Mouse (Mus musculus): ENCODE data around the gene Slc3a2.

Slc3a2 gene

DNA sequence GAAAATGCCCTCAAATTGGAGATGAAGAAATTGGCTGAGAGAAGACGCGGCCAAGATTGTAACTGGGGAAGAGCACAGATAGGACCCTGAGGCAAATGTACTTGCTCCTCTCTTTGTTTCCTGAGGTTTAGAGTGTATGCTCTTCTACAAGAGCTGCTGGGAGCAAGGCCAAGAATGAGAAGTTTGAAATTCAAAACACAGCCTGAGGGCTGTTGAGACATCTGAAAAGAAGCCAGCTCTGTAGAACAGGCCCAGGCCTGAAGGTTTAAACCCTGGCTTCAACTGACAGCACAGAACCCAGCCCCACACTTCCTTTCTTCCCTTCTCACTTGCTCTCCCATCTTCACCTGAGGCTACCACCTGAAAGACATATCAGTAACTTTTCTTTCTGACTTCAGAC is 13.1 kb downstream of the Slc3a2 start:
- no peak for DNase-seq (ENCODE audit: low spot score)

DNA sequence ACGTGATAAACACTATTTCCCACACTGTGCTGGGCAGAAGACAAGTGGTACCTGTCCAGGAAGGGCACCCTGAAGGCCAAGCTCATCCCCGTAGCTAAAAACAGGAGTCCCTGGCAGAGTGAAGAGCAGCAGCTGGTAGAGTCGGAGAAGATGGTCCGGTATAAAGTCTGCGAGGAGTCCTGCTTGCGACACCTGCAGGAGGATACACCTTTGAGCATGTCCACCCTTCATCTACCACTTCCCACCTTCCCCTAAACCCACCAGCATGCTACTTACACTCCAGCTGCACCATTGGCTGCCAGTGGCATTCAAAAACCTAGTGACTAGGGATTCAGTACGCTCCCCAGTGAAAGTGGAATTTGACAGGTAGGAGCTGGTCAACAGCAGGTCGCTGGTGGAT is 14.2 kb downstream of the Slc3a2 start:
- no peak for DNase-seq (ENCODE audit: low spot score)

DNA sequence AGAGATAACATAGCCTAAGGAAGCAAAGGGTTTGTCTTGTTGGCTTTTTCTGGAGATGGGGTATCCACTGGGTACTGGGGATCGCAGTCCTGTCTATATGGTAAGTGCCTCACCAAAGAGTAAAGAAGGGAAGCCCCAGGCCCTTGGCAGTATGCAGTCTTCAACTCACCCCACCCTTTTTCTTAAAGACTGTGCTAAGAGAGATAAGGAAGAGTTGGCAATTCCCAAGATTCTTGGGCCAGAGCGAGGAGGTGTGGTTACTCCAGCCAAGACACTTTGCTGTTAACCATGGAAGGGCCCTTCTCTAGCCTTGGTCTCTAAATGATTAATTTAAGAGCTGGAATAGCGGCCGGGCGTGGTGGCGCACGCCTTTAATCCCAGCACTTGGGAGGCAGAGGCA is 16.2 kb downstream of the Slc3a2 start:
- DNase-seq (ENCODE audit: low spot score), result no peak

DNA sequence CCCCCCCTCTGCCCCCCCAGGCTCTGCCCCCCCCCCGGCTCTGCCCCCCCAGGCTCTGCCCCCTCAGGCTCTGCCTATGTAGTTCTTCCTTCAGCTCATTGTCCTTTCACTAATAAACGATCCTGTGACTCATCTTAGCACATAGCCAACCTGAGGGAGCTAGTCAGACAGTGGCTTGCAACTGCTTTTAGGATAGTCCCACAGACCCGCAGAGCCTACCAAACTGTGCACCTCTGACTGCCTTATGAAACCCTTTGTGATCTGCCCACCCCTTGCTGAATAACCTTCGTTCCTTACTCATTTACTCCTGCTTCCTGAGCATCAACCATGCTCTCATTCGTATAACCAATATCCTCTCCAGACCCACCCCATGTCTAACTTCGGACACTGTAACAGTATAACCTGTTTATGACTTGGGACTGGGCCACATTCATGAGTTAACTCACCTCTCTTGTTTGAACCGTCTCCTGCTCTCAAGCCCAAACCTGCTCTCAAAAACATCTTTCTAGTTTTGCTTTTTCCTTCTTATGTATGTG is 17.0 kb downstream of the Slc3a2 start:
- DNase-seq (ENCODE audit: low spot score), result no peak

DNA sequence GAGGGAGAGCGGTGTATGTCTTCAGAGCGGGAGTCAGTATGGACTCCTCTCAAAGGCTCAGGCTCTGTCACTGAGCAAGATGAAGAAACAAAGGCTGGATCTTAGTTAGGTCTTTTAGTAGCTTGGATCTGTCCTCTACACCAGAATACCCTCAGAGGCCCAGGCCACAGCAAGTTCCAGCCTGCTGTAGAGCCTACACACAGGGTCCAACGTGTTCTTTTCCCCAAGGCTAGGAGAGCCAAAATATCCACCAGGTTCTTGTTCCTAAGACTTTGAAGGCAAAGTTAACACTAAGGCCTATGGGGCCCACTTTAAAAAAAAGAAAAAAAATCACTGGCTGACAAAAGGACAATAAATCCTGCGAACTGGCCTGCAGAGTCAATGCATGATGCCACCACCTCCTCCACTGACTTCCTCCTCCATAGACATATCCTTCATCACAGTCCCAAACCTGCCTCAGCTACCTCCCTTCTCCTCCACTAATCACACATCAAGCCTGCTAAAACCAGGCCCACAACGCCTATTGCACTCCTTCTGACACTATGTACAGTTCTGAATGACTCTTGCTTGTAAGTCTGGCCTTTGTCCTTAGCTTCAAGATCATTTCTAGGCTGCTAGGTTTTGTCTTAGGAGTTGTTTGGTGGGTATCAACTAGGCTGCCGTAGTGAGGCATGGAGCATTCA is 18.0 kb downstream of the Slc3a2 start:
- DNase-seq (ENCODE audit: low spot score), result no peak

DNA sequence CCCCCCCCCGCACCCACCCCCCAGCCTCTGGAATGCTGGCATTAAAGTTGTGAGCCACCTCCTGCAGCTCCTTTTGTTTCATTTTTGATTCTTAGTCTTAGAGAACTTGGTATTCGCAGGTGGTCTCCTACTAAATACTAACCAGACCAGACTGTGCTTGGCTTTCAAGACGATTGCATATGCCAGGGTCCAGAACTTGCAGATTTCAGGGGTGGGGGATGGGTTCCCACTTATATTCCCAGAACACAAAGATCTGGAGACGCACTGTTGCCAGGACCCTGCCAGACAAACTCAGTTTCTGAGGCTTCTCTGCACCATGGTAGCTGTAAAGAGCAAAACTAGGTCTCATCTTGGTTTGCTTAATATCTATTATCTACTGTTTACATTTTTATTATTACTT is 19.6 kb downstream of the Slc3a2 start:
- no peak for DNase-seq (ENCODE audit: low spot score)

DNA sequence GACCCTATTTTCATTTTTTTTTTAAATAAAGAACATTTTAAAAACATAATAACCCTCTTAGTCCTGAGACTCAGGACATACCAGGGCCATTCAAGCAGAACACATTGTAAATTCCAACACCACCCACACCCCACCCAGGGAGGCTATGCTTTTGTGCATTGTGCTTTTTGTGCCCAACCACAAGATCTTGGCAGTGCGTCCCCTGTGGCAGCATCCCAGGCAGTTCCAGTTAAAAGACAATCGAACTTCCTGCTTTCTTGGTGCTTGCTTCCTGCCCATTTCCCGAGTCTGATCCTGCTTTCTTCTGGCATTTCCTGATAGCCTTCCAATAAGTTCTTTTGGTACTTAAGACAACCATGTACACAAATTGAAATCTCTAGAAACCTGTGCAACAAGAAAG is 20.7 kb downstream of the Slc3a2 start:
- no peak for DNase-seq (ENCODE audit: low spot score)

DNA sequence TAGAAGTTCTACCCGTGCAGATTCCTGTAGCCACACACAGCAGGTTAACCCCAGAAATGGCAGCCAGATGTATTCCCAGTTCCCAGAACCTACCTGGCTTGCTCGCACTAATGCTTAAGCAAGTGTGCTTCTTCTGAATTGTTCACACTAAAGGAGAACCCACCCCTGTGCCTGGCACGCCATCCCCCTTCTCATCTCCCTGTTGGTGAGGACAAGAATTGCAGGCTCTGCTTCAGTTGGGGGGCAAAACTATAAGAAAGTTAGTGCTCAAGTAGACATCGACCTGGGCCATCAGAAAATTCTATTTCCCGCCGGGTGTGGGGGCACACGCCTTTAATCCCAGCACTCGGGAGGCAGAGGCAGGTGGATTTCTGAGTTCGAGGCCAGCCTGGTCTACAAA is 23.5 kb downstream of the Slc3a2 start:
- no peak for DNase-seq (ENCODE audit: low spot score)

DNA sequence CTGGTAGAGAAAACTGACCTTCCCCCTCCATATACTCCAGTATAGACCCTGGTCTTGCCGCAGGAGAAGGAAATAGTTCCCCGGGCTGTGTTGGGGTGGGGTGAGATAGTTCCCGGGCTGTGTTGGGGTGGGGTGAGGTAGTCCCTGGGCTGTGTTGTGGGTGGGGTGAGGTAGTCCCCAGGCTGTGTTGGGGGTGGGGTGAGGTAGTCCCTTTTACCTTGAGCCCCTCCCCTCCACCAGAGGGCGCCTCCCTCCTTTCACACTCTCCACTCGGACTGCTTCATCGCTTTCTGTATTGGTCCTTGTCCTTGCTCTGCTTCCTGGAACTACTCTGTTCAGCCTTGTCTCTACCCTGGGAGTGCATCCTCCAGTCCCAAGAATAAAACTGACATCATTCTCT is 27.8 kb downstream of the Slc3a2 start:
- DNase-seq (ENCODE audit: low spot score), result peak; percentile 47

DNA sequence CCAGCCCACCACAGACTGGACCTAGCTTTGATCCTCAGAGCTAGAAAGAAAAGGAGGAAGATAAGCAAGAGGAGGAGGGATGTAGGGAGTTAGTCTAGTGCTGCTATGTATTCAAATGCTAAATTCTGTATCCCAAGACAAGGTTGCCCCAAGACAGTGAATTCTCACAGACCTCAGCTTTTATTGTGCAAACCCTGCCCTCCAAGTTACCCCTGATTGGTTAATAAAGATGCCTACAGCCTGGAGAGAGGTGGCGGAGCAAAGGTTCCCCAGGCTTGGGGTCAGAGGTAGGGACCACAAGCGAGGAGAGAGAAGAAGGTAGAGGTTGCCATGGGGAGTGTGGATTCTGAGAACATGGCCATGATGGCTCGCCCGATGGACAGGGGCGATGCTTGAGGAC is 30.4 kb downstream of the Slc3a2 start:
- no peak for DNase-seq (ENCODE audit: low spot score)

DNA sequence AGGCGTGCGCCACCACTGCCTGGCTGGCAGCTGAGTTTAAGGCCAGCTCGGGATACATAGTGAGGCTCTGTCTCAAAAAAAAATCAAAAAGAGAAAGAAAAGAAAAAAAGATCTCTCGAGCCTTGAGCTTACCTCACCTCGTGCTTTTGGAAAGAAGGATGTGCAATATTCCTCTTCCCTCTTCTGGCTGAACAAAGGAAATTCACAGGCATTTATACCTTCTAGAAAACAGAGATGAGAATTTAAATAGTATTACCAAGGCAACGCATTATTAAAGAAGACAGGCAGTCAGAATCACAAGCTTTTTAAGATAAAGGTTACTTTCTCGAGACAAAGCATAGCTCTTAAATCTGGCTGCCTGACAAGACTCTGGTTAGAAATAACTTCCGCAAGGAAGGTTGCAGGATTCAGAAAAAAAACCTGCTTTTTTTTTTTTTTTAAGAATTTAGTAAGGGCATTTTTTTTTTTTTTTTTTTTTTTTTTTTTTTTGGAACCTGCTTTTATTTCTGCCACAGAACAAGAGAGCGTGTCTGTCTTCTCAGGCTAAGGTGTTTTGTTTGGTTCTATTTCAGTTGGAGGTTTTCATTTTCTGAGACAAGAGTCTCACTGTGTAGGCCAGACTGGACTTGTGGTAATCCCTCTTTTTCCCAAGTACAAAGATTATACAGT is 31.2 kb downstream of the Slc3a2 start:
- DNase-seq (ENCODE audit: low spot score), result no peak

DNA sequence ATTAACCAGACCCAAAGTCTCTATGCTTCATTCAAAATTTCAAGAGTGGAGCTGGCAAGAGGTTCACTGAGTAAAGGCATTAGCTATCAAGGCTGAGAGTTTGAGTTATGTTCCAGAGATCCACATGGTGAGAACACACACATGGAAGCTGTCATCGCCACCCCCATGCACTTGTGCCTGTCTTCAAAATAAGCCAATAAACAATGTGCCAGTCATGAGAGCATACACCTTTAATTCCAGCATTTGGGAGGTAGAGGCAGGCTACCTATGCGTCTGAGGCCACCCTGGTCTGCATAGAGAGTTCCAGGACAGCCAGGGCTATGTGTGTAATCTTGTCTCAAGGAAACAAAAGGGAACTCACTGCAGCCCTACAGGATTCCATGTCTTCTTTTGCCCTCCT is 39.5 kb downstream of the Slc3a2 start:
- no peak for DNase-seq (ENCODE audit: low spot score)

DNA sequence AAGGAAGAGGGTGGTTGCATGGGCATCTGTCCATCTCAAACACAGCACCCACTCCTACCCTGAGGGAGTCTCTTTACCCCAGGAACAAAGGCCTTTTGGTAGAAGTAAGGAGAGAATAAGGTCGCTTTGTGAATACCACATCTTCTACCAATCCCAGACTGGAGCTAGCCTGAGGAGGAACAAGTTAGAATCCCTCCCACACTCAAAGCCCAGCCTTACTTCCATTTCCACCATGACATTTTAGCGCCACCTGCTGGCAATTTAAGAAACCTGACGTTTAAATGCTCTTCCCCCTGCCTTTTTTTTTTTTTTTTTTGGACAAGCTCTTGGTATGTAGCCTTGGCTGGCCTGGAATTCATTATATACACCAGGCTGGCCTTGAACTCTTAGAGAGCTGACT is 40.2 kb downstream of the Slc3a2 start:
- DNase-seq (ENCODE audit: low spot score), result peak; percentile 76

DNA sequence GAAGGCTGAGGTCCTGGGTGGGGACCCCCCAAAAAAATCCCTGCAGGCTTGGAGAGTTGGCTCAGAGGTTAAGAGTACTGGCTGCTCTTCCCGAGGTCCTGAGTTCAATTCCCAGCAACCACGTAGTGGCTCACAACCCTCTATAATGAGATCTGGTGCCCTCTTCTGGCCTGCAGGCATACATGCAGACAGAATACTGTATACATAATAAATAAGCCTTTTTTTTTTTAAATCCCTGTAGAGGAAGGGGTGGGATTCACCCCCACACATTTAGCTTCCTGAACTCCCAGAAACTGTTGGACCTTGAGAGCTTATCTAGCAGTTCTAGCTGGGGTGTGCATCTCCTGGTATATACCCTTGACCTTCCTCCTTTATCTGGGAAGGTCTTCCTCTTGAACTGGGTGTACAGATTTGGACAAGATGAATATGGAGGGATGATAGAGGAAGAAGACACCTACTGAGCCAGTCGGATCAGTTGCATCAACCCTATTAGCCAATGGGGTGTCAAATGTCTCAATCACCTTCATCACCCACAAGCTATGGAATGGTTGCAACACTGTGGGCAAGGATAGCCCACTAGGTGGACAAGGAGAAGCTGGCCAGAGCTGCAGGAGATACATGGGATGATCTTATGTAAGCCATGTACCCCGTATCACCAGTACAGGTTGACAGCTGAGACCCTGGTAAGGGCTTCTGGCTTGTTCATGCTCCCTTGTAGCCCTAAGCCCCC is 41.4 kb downstream of the Slc3a2 start:
- no peak for DNase-seq (ENCODE audit: low spot score)

DNA sequence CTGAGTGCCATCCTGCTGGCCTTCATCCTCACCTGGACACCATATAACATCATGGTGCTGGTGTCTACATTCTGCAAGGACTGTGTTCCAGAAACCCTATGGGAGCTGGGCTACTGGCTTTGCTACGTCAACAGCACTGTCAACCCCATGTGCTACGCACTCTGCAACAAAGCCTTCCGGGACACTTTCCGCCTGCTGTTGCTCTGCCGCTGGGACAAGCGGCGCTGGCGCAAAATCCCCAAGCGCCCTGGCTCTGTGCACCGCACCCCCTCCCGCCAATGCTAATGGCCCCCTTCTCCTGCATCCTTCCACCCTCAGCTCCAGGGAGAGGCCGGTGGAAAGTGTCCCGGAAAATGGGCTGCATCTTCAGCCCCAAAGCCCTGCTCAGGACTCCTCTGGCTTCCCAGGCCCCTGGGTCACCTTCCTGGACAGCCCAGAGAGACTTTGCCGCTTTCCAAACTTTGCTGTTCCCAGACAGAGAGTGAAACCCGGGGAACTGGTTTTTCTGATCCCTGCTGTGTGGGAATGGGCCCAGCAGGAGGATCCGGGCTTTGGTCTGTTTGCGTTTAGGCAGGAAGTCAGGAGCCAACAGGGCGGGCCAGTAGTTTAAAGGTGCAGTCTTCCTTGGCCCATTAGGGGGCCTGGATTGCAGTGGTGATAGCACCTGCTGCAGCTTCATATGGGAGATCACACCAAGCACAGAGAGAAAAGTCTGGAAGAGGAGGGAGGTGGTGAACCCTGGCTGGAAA is 44.0 kb downstream of the Slc3a2 start:
- DNase-seq (ENCODE audit: low spot score), result peak; percentile 29

DNA sequence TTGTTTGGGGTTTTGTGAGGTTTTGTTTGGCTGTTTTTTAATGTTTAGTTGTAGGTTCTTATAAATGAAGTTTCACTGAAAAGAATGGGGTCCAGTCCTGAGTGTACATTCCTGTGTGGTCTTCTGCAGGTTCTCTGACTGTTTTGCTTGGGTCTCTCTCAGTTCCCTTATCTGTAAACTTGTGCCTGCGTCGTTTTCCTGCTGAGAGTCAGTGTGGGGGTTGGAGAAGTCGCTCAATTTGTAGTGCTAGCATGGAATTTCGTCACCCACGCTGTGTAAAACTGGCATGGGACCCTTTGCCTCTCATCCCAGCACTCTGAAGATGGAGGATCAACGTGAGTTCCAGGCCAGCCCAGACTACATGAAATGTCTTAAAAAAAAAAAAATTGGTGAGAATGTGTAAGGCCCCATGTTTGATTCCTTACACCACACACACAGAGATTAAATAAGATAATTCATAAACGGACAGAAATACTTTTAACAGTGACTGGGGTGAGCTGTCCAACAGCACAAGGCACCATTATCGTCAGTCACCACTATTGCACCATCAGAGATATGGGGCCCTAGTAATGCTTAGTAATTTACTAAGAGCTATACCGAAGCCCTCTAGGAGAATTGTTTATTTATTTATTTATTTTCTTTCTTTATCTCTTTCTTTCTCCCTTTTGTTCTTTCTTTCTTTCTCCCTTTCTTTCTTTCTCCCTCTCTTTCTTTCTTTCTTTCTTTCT is 49.7 kb downstream of the Slc3a2 start:
- DNase-seq (ENCODE audit: low spot score), result no peak

DNA sequence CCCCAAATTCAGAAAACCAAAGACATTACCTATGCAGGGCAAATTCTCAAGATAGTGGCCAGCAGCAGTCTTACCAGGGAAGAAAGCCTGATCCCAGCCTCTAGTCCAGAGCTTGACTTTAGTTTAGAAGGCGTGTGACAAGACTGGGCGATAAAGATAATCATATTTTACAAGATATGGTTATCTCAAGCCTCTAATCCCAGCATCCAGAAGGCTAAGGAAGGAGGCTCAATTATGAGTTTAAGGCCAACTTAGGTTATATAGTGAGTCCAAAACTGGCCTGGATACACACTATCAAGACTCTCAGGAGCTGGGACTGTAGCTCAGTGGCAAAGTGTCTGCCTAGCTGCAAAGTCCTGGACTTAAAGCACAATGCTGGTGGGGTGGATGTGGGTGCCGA is 50.3 kb downstream of the Slc3a2 start:
- no peak for DNase-seq (ENCODE audit: low spot score)

DNA sequence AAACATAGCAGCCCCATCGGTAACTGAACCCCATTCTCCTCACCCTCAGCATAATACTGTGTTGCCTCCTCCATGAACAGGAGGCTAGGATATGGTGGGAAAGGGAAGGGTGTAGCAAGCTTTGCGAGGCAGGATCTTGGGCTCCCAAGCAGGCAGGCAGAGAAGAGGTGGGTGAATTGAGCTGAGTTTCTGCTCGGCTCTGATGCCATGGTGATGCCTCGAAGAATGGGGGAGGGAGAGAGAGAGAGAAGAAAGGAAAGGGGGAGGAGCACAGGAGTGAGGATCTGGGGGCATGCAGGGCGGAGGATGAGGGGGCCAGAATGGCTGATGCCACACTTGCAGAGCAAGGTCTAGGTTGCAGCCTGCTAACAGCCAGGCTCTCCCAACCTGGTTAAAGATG is 57.4 kb downstream of the Slc3a2 start:
- no peak for DNase-seq (ENCODE audit: low spot score)

DNA sequence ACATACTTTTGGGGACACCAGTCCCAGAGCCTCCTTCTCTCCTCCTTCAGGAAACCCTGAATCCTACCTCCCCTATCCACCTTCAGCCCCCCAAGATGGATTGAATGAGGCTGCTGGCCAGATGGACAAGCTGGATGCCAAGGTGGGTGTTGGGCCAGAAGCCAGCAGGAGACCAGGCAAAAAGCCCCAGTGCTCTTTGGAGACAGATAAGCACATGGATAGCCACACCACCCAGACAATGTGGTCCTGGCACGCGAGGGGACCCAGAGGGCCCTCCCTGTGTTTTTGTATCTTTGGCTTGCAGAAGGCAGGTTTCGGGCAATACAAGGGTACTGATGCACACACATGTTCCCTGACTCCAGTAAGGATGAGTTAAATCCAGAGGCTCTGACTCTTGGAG is 58.3 kb downstream of the Slc3a2 start:
- no peak for DNase-seq (ENCODE audit: low spot score)

DNA sequence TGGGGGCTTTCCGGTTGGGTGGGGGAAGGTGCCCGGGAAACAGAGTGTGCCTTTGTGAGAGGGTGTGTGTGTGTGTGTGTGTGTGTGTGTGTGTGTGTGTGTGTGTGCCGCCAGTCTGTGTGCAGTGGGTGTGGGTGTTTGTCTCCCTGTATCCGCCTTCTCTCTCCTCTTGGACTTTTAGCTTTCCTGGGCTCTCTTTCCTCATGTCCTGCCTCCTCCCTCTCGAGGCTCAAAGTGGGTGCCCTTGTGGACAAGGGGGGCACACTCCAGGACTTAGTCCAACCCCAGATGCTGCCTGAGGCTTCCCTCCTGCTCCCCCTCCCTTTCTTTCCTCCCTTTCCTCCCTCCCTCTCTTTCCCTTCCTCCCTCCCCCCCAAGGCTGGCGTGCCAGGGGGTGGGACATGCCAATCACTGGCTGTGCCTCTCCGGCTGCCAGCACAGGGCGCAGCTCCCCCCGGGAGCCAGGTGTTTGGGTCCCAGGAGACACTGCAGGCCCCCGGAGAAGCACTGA is 59.2 kb downstream of the Slc3a2 start:
- DNase-seq (ENCODE audit: low spot score), result no peak

DNA sequence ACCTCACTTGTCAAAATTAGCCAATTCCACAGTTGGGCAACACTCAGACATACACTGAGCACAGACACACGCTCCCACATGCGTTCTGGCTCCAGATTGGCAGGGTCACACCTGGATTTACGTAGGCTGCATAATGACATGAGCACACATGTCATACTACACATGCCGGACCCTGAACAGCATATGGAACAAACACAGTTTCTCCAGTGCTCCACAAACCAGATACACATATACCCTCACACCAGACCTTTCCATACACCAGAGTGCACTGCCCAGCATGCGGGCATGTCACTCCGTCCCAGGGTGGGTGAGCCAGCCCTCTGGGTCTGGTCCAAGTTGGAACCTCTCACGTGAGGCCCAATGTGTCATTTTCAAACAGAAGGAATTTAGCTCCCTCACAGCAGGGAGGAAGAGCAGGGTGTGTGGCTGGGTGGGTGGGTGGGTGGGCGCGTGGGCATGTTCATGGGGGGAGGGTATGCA is 59.8 kb downstream of the Slc3a2 start, which contains the start of gene Chrm1:
Gene Chrm1 (plus strand): TSS at position 430 of the 480 bp plus-strand sequence.
- no peak for DNase-seq (ENCODE audit: low spot score)

All from yolk sac, embryonic 10.5 days (tissue).